Mouse (Mus musculus): ENCODE measurements around the gene Abhd15. TPM values are rescaled to one million over a fixed set of nuclear protein-coding genes. Genes with fewer than 3 reads are reported as not detected.
A peak's percentile ranks its signal among the peaks of the same experiment; 100 is the strongest.

Abhd15 gene
- 3.0 and 3.2 TPM in 2 replicates for polyA plus RNA-seq (2014; fragmentation: Nextera tagmentation; extraction: Ambion mirVana)

- ATAC-seq (ENCODE audit: insufficient read depth) (peak; percentile 62), DNase-seq (peak; percentile 88)
- Histone ChIP-seq H3K4me3 (ENCODE audit: low read depth, low read length) (peak within 1 kb of the TSS; percentile 71), H3K4me1 (ENCODE audit: insufficient read depth) (peaks cover 27% of the 10 kb centered on the region), H3K4me2 (peak within 1 kb of the TSS; percentile 94), H3K9ac (peak within 1 kb of the TSS; percentile 49), H3K27me3 (ENCODE audit: insufficient read depth, low read length) (peaks cover 17% of the 10 kb centered on the region), H3K27ac (ENCODE audit: low read depth) (peak within 1 kb of the TSS; percentile 68; the same call in 1 of the 2 replicates), H3K36me3 (ENCODE audit: insufficient read depth) (peaks cover 8% of the 10 kb centered on the region; the same call in 1 of the 2 replicates), H3K9me3 (ENCODE audit: low read depth, low read length) (no peaks in the 10 kb centered on the region)
- no peak for TF ChIP-seq CTCF (IDR thresholded peaks at IDR 0.05; ENCODE audit: low read depth)
- WGBS: under 1% methylated on average over 71 of the region's 72 CpGs
Observed at GRCm38 (mm10) chr11:77514832-77515636, at the start of gene Abhd15. Abhd15 (plus strand) TSS chr11:77515121.

DNA sequence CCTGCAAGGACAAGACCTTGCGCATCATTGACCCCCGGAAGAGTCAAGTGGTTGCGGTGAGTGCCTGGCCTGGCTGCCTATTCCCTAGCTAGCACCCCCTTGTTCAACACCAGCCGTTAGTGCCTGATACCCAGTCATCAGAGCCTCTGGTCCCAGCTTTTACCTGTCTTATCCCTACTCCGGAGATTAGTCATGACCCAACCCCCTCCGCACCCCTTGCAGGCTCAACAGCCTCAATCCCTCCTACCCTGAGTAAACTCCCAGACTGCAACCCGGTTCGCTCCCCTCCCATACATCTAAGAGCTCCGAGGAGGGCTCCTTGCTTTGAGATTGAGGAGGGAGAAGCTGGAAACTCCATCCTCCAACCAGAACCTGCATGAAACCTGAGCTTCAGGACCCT is 48.4 kb upstream of the Abhd15 start:
- no peak overlapping the region for H3K27ac ChIP-seq (ENCODE audit: low read depth)
- H3K9ac ChIP-seq: no peak overlapping the region
- no peak for ATAC-seq (ENCODE audit: insufficient read depth)
- WGBS: 25% methylated on average over 9 of the region's 9 CpGs
- no peaks in the 10 kb centered on the region for H3K9me3 ChIP-seq (ENCODE audit: low read depth, low read length)
- peaks cover 11% of the 10 kb centered on the region; the same call in 1 of the 2 replicates for H3K36me3 ChIP-seq (ENCODE audit: insufficient read depth)
- no peak for TF ChIP-seq CTCF (IDR thresholded peaks at IDR 0.05; ENCODE audit: low read depth)
- DNase-seq: no peak
- H3K4me3 ChIP-seq (ENCODE audit: low read depth, low read length): no peak overlapping the region
- peaks cover 4% of the 10 kb centered on the region; the same call in 1 of the 2 replicates for H3K4me1 ChIP-seq (ENCODE audit: insufficient read depth)
- peaks cover 63% of the 10 kb centered on the region for H3K27me3 ChIP-seq (ENCODE audit: insufficient read depth, low read length)
- no peak overlapping the region; the same call in 1 of the 2 replicates for H3K4me2 ChIP-seq

- Histone ChIP-seq H3K4me2 (peak overlapping the region; percentile 32), H3K9me3 (ENCODE audit: low read depth, low read length) (no peaks in the 10 kb centered on the region), H3K9ac (no peak overlapping the region), H3K36me3 (ENCODE audit: insufficient read depth) (peaks cover 18% of the 10 kb centered on the region), H3K27ac (ENCODE audit: low read depth) (no peak overlapping the region), H3K4me3 (ENCODE audit: low read depth, low read length) (no peak overlapping the region), H3K4me1 (ENCODE audit: insufficient read depth) (peaks cover 4% of the 10 kb centered on the region; the same call in 1 of the 2 replicates), H3K27me3 (ENCODE audit: insufficient read depth, low read length) (peaks cover 57% of the 10 kb centered on the region)
- DNase-seq (peak; percentile 77), ATAC-seq (ENCODE audit: insufficient read depth) (peak; percentile 19; the same call in 1 of the 2 replicates)
- 3% methylated on average over 25 of the region's 25 CpGs for WGBS
- peak; percentile 63 for TF ChIP-seq CTCF (IDR thresholded peaks at IDR 0.05; ENCODE audit: low read depth)
Observed at GRCm38 (mm10) chr11:77467157-77467556, 47.8 kb upstream of the Abhd15 start.

GRCm38 (mm10) chr11:77467784-77468183 is 47.1 kb upstream of the Abhd15 start:
- Histone ChIP-seq H3K9me3 (ENCODE audit: low read depth, low read length) (no peaks in the 10 kb centered on the region), H3K4me2 (peak overlapping the region; percentile 32; the same call in 1 of the 2 replicates), H3K36me3 (ENCODE audit: insufficient read depth) (peaks cover 24% of the 10 kb centered on the region), H3K4me3 (ENCODE audit: low read depth, low read length) (no peak overlapping the region), H3K4me1 (ENCODE audit: insufficient read depth) (peaks cover 4% of the 10 kb centered on the region; the same call in 1 of the 2 replicates), H3K27ac (ENCODE audit: low read depth) (no peak overlapping the region), H3K9ac (no peak overlapping the region), H3K27me3 (ENCODE audit: insufficient read depth, low read length) (peaks cover 51% of the 10 kb centered on the region)
- WGBS: 10% methylated on average over 20 of the region's 20 CpGs
- TF ChIP-seq CTCF (IDR thresholded peaks at IDR 0.05; ENCODE audit: low read depth): peak; percentile 89
- DNase-seq (peak; percentile 82), ATAC-seq (ENCODE audit: insufficient read depth) (no peak)

DNA sequence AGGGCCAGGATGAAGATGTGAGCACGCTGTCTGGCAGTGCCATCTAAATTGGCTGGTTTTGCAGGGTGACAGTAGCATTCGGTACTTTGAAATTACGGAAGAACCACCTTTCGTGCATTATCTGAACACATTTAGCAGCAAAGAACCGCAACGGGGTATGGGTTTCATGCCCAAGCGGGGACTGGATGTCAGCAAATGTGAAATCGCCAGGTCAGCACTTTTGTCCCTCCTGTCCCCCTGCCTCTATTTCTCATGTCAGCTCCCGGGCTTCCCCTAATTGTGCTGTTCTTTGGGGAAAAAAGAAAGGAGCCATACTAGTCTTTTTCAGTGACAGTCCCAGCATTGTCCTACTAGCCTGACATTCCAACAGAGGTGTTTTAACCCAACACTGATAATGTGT is 46.5 kb upstream of the Abhd15 start:
- Histone ChIP-seq H3K9me3 (ENCODE audit: low read depth, low read length) (no peaks in the 10 kb centered on the region), H3K4me1 (ENCODE audit: insufficient read depth) (peaks cover 4% of the 10 kb centered on the region; the same call in 1 of the 2 replicates), H3K4me2 (no peak overlapping the region), H3K27ac (ENCODE audit: low read depth) (no peak overlapping the region), H3K36me3 (ENCODE audit: insufficient read depth) (peaks cover 28% of the 10 kb centered on the region), H3K27me3 (ENCODE audit: insufficient read depth, low read length) (peaks cover 45% of the 10 kb centered on the region), H3K4me3 (ENCODE audit: low read depth, low read length) (no peak overlapping the region), H3K9ac (no peak overlapping the region)
- no peak for TF ChIP-seq CTCF (IDR thresholded peaks at IDR 0.05; ENCODE audit: low read depth)
- no peak for ATAC-seq (ENCODE audit: insufficient read depth)
- WGBS: 77% methylated on average over 9 of the region's 9 CpGs
- no peak for DNase-seq

- Histone ChIP-seq H3K9ac (no peak overlapping the region), H3K4me2 (no peak overlapping the region), H3K4me1 (ENCODE audit: insufficient read depth) (no peaks in the 10 kb centered on the region), H3K27me3 (ENCODE audit: insufficient read depth, low read length) (peaks cover 20% of the 10 kb centered on the region), H3K4me3 (ENCODE audit: low read depth, low read length) (no peak overlapping the region), H3K9me3 (ENCODE audit: low read depth, low read length) (no peaks in the 10 kb centered on the region), H3K36me3 (ENCODE audit: insufficient read depth) (peaks cover 37% of the 10 kb centered on the region), H3K27ac (ENCODE audit: low read depth) (no peak overlapping the region)
- TF ChIP-seq CTCF (IDR thresholded peaks at IDR 0.05; ENCODE audit: low read depth): no peak
- DNase-seq: no peak
- no peak for ATAC-seq (ENCODE audit: insufficient read depth)
- 70% methylated on average over 29 of the region's 29 CpGs for WGBS
Observed at GRCm38 (mm10) chr11:77471407-77471806, 43.5 kb upstream of the Abhd15 start.

DNA sequence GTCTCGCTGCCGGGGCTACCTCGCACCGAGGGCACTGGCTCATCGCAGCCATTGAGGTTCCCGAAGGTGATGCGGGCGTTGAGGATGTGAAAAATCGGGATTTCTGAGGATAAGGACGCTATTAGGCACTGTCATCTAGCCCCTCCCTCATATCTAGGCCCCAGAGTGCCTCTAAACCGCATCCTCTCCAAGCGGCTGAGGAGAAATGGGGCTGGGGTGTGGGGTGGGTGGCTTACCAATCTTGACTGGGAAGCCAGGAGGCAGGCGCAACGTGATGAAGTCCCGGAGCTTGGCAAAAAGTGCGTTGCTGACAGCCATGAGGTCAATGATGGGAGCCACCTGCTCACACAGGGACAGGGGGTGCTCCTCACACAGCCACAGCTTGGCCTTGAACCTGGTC is 42.1 kb upstream of the Abhd15 start:
- ATAC-seq (ENCODE audit: insufficient read depth) (no peak), DNase-seq (no peak)
- no peak overlapping the region for H3K9ac ChIP-seq
- H3K4me2 ChIP-seq: no peak overlapping the region
- 76% methylated on average over 16 of the region's 16 CpGs for WGBS
- H3K4me1 ChIP-seq (ENCODE audit: insufficient read depth): no peaks in the 10 kb centered on the region
- H3K27me3 ChIP-seq (ENCODE audit: insufficient read depth, low read length): peaks cover 7% of the 10 kb centered on the region
- H3K27ac ChIP-seq (ENCODE audit: low read depth): no peak overlapping the region
- no peak overlapping the region for H3K4me3 ChIP-seq (ENCODE audit: low read depth, low read length)
- TF ChIP-seq CTCF (IDR thresholded peaks at IDR 0.05; ENCODE audit: low read depth): no peak
- H3K36me3 ChIP-seq (ENCODE audit: insufficient read depth): peaks cover 37% of the 10 kb centered on the region
- H3K9me3 ChIP-seq (ENCODE audit: low read depth, low read length): no peaks in the 10 kb centered on the region

All from lung, embryonic 14.5 days (tissue).